Mouse (Mus musculus) liver, postnatal 0 days (tissue): Measurements from ENCODE around the gene Pimreg.

Experiments used
- CTCF ChIP-seq: sonication (generic); IDR thresholded peaks from 2 replicates; pipeline ENCODE4 v1.5.1; 2016; ENCODE audit warnings: antibody characterized with exemption, low read depth
- EP300 ChIP-seq: IDR thresholded peaks from 2 replicates; pipeline ENCODE4 v1.6.1; 2016; ENCODE audit warnings: antibody characterized with exemption, low read depth, mild to moderate bottlenecking

DNA sequence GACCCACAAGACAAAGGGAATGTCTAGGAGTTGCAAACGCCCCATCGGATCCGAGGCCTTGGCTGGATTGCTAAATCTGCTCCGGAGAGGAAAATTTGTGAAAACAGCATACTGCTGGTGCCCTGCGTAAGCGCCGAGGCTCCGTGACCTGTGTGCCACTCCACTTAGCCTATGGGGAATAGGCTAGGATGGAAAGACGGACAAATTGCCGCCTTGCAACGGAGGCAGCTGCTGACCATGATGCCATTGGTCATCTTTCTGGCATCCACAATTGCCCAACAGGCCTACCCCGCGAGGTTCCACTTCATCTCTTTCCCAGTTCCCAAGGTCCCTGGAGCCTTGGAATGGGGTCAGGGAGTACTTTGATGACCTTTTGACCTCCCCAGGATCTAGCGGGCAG, 799 bp downstream of the Pimreg start:
- TF ChIP-seq CTCF (no peak), EP300 (no peak)
